10 mouse cellular contexts compared by ENCODE assay signal in genomic region chr5:111229041-111229394, GRCm38 (mm10).
A peak's percentile ranks its signal among the peaks of the same experiment; 100 is the strongest.
DNase-seq lines count a peak whose midpoint lies in the region; ATAC-seq lines count a peak whose summit lies in the region.
"Had no signal": no experiment of that assay in that cellular context is flagged by ENCODE, and none has a peak within 500 bp of the region (broad histone marks: within the 10 kb centered on the region; RNA-seq: fewer than 3 reads in every experiment).

No protein-coding gene starts in this region.

- H3K9me3 ChIP-seq in heart, embryonic 12.5 days (replicated peaks) = no peaks in the 10 kb centered on the region
- H3K9me3 ChIP-seq in embryonic facial prominence, embryonic 10.5 days = no peaks in the 10 kb centered on the region
- no peaks in the 10 kb centered on the region for H3K9me3 ChIP-seq in hindbrain, embryonic 10.5 days
- H3K9me3 ChIP-seq in midbrain, embryonic 12.5 days = no peaks in the 10 kb centered on the region

- H3K9ac ChIP-seq in heart, embryonic 12.5 days = no peak overlapping the region
- H3K9ac ChIP-seq in midbrain, embryonic 12.5 days (replicated peaks) = 0 out of 2 replicates have a peak overlapping the region, but pooled peaks have one; percentile 25
- H3K9ac ChIP-seq: liver, embryonic 14.5 days had no signal

- H3K27ac ChIP-seq in heart, embryonic 12.5 days (ENCODE audit: poor library complexity, severe bottlenecking) = peak overlapping the region; percentile 76
- H3K27ac ChIP-seq in embryonic facial prominence, embryonic 10.5 days (replicated peaks) = peak overlapping the region; percentile 79
- H3K27ac ChIP-seq in hindbrain, embryonic 10.5 days = peak overlapping the region; percentile 68
- H3K27ac ChIP-seq in midbrain, embryonic 12.5 days (replicated peaks) = peak overlapping the region; percentile 75
- H3K27ac ChIP-seq: liver, embryonic 14.5 days had no signal

- H3K27me3 ChIP-seq in heart, embryonic 12.5 days (replicated peaks) = 0 out of 2 replicates have a peak, but pooled peaks cover 5% of the 10 kb centered on the region
- H3K27me3 ChIP-seq in embryonic facial prominence, embryonic 10.5 days (replicated peaks; ENCODE audit: low read depth, poor library complexity, severe bottlenecking) = 0 out of 2 replicates have a peak, but pooled peaks cover 5% of the 10 kb centered on the region
- peaks cover 54% of the 10 kb centered on the region for H3K27me3 ChIP-seq in hindbrain, embryonic 10.5 days (ENCODE audit: insufficient read depth, poor library complexity, severe bottlenecking)
- H3K27me3 ChIP-seq in midbrain, embryonic 12.5 days = peaks cover 8% of the 10 kb centered on the region

- H3K4me3 ChIP-seq in heart, embryonic 12.5 days = no peak overlapping the region
- no peak overlapping the region for H3K4me3 ChIP-seq in embryonic facial prominence, embryonic 10.5 days
- H3K4me3 ChIP-seq in hindbrain, embryonic 10.5 days = no peak overlapping the region
- H3K4me3 ChIP-seq in midbrain, embryonic 12.5 days = no peak overlapping the region

- ATAC-seq in heart, embryonic 12.5 days (ENCODE audit: insufficient number of reproducible peaks, low FRiP score) = no peak
- ATAC-seq in midbrain, embryonic 12.5 days (ENCODE audit: low FRiP score, low read depth) = no peak
- no peak for ATAC-seq in megakaryocyte-erythroid progenitor cell, adult 5-6 weeks (replicated peaks; ENCODE audit: low FRiP score, low TSS enrichment, poor library complexity, severe bottlenecking)
- no peak for ATAC-seq in erythroblast, adult 5-6 weeks (replicated peaks; ENCODE audit: low FRiP score, poor library complexity, severe bottlenecking)

- WGBS in heart, embryonic 12.5 days = 51% methylated on average over 12 of the region's 12 CpGs
- 54% methylated on average over 12 of the region's 12 CpGs for WGBS in embryonic facial prominence, embryonic 10.5 days
- 55% methylated on average over 12 of the region's 12 CpGs for WGBS in hindbrain, embryonic 10.5 days
- 74% methylated on average over 12 of the region's 12 CpGs for WGBS in midbrain, embryonic 12.5 days

- H3K4me2 ChIP-seq in heart, embryonic 12.5 days = peak overlapping the region; percentile 27; the same call in 1 of the 2 replicates
- H3K4me2 ChIP-seq in midbrain, embryonic 12.5 days (replicated peaks) = no peak overlapping the region

- H3K36me3 ChIP-seq in heart, embryonic 12.5 days = peaks cover 31% of the 10 kb centered on the region
- peaks cover 52% of the 10 kb centered on the region for H3K36me3 ChIP-seq in embryonic facial prominence, embryonic 10.5 days (replicated peaks)
- H3K36me3 ChIP-seq in hindbrain, embryonic 10.5 days = peaks cover 38% of the 10 kb centered on the region
- peaks cover 36% of the 10 kb centered on the region for H3K36me3 ChIP-seq in midbrain, embryonic 12.5 days

- intact Hi-C loops in heart, postnatal 36 days (cut with DNase I) = no loop called here

- no peak for DNase-seq in heart, postnatal 36 days
- DNase-seq in embryonic facial prominence, embryonic 10.5 days (ENCODE audit: low spot score) = no peak
- no peak for DNase-seq in hindbrain, embryonic 10.5 days (ENCODE audit: low spot score)
- no peak for DNase-seq in embryo, embryonic 9.5 days (ENCODE audit: extremely low spot score)
- DNase-seq: thymus, postnatal 4 days had no signal

- H3K4me1 ChIP-seq in heart, embryonic 12.5 days (replicated peaks) = peaks cover 72% of the 10 kb centered on the region
- H3K4me1 ChIP-seq in embryonic facial prominence, embryonic 10.5 days = peaks cover 83% of the 10 kb centered on the region
- H3K4me1 ChIP-seq in hindbrain, embryonic 10.5 days (replicated peaks) = peaks cover 83% of the 10 kb centered on the region
- H3K4me1 ChIP-seq in midbrain, embryonic 12.5 days = peaks cover 72% of the 10 kb centered on the region
